Mouse (Mus musculus): ENCODE measurements around the gene Snx9.

The Snx9 gene

GRCm38 (mm10) chr17:5846101-5846500 is 5.0 kb downstream of the Snx9 start:
- no peak for DNase-seq

- DNase-seq = no peak
Observed at GRCm38 (mm10) chr17:5848706-5849415, 7.7 kb downstream of the Snx9 start.

GRCm38 (mm10) chr17:5849421-5849910 is 8.3 kb downstream of the Snx9 start:
- DNase-seq = peak; percentile 49

- DNase-seq = no peak
Observed at GRCm38 (mm10) chr17:5850031-5850430, 8.9 kb downstream of the Snx9 start.

- DNase-seq = no peak
Observed at GRCm38 (mm10) chr17:5850476-5850875, 9.3 kb downstream of the Snx9 start.

- no peak for DNase-seq
Observed at GRCm38 (mm10) chr17:5853936-5854335, 12.8 kb downstream of the Snx9 start.

GRCm38 (mm10) chr17:5855560-5855959 is 14.4 kb downstream of the Snx9 start:
- no peak for DNase-seq

- DNase-seq = no peak
Observed at GRCm38 (mm10) chr17:5856426-5856825, 15.3 kb downstream of the Snx9 start.

- no peak for DNase-seq
Observed at GRCm38 (mm10) chr17:5857206-5857605, 16.1 kb downstream of the Snx9 start.

GRCm38 (mm10) chr17:5858209-5858608 is 17.1 kb downstream of the Snx9 start:
- DNase-seq = no peak

GRCm38 (mm10) chr17:5862285-5862684 is 21.2 kb downstream of the Snx9 start:
- no peak for DNase-seq

- no peak for DNase-seq
Observed at GRCm38 (mm10) chr17:5862869-5863268, 21.7 kb downstream of the Snx9 start.

GRCm38 (mm10) chr17:5863745-5864144 is 22.6 kb downstream of the Snx9 start:
- no peak for DNase-seq

- DNase-seq = no peak
Observed at GRCm38 (mm10) chr17:5867456-5867855, 26.3 kb downstream of the Snx9 start.

GRCm38 (mm10) chr17:5868319-5869031 is 27.3 kb downstream of the Snx9 start:
- DNase-seq = no peak

GRCm38 (mm10) chr17:5869461-5869860 is 28.3 kb downstream of the Snx9 start:
- DNase-seq = no peak

GRCm38 (mm10) chr17:5870002-5870401 is 28.9 kb downstream of the Snx9 start:
- DNase-seq = no peak

GRCm38 (mm10) chr17:5870696-5871095 is 29.6 kb downstream of the Snx9 start:
- no peak for DNase-seq

GRCm38 (mm10) chr17:5872506-5872905 is 31.4 kb downstream of the Snx9 start:
- peak; percentile 70 for DNase-seq

- DNase-seq = no peak
Observed at GRCm38 (mm10) chr17:5874565-5874964, 33.4 kb downstream of the Snx9 start.

- no peak for DNase-seq
Observed at GRCm38 (mm10) chr17:5877611-5878157, 36.6 kb downstream of the Snx9 start.

GRCm38 (mm10) chr17:5878878-5879277 is 37.7 kb downstream of the Snx9 start:
- no peak for DNase-seq

- peak; percentile 47 for DNase-seq
Observed at GRCm38 (mm10) chr17:5885474-5885873, 44.3 kb downstream of the Snx9 start.

GRCm38 (mm10) chr17:5886181-5886810 is 45.2 kb downstream of the Snx9 start:
- no peak for DNase-seq

Data from right cerebral cortex, postnatal 14 days (tissue).